In genomic region chr11:106789649-106790048, GRCm38 (mm10) we compare ENCODE assay signal across 7 mouse cellular contexts. TPM values are rescaled to one million over a fixed set of nuclear protein-coding genes. Genes with fewer than 3 reads are reported as not detected.
A peak's percentile ranks its signal among the peaks of the same experiment; 100 is the strongest.
DNase-seq lines count a peak whose midpoint lies in the region; ATAC-seq lines count a peak whose summit lies in the region.

No protein-coding gene starts in this region.

- H3K27ac ChIP-seq in lung, embryonic 16.5 days (ENCODE audit: low read length), result peak overlapping the region; percentile 99
- H3K27ac ChIP-seq in intestine, embryonic 14.5 days (ENCODE audit: low read depth), result peak overlapping the region; percentile 97
- peak overlapping the region; percentile 97 for H3K27ac ChIP-seq in neural tube, embryonic 12.5 days

- H3K9ac ChIP-seq in lung, embryonic 16.5 days (ENCODE audit: low read length), result peak overlapping the region; percentile 98
- peak overlapping the region; percentile 100 for H3K9ac ChIP-seq in intestine, embryonic 14.5 days (ENCODE audit: low read length)
- peak overlapping the region; percentile 99 for H3K9ac ChIP-seq in neural tube, embryonic 12.5 days

- DNase-seq in lung, postnatal 36 days, result no peak
- peak; percentile 44 for DNase-seq in embryo, embryonic 9.5 days (ENCODE audit: extremely low spot score)
- no peak for DNase-seq in intestine, embryonic 14.5 days (ENCODE audit: low spot score)
- no peak for DNase-seq in thymus, postnatal 25 days

- peak overlapping the region; percentile 70 for H3K4me3 ChIP-seq in lung, embryonic 16.5 days (ENCODE audit: low read length)
- H3K4me3 ChIP-seq in intestine, embryonic 14.5 days (ENCODE audit: low read depth, low read length), result peak overlapping the region; percentile 100
- peak overlapping the region; percentile 91 for H3K4me3 ChIP-seq in neural tube, embryonic 12.5 days

- no peak for ATAC-seq in lung, embryonic 16.5 days (ENCODE audit: low read depth)
- no peak for ATAC-seq in intestine, embryonic 14.5 days (replicated peaks; ENCODE audit: low FRiP score, low TSS enrichment, low read depth)
- ATAC-seq in neural tube, embryonic 12.5 days (ENCODE audit: low FRiP score, low read depth), result no peak
- no peak for ATAC-seq in monocyte, adult 5-6 weeks (replicated peaks; ENCODE audit: insufficient number of reproducible peaks, low FRiP score, low TSS enrichment, poor library complexity, severe bottlenecking)

- WGBS in lung, embryonic 16.5 days, result 0% methylated on average over 6 of the region's 6 CpGs
- under 1% methylated on average over 6 of the region's 6 CpGs for WGBS in intestine, embryonic 14.5 days
- WGBS in neural tube, embryonic 12.5 days, result under 1% methylated on average over 6 of the region's 6 CpGs

- H3K36me3 ChIP-seq in lung, embryonic 16.5 days (ENCODE audit: control insufficient read depth, insufficient read depth, low read length), result peaks cover 19% of the 10 kb centered on the region
- H3K36me3 ChIP-seq in intestine, embryonic 14.5 days (ENCODE audit: control insufficient read depth, insufficient read depth, low read length), result peaks cover 48% of the 10 kb centered on the region
- peaks cover 35% of the 10 kb centered on the region for H3K36me3 ChIP-seq in neural tube, embryonic 12.5 days

- no peaks in the 10 kb centered on the region for H3K9me3 ChIP-seq in lung, embryonic 16.5 days (ENCODE audit: control insufficient read depth, low read length)
- no peaks in the 10 kb centered on the region for H3K9me3 ChIP-seq in intestine, embryonic 14.5 days (ENCODE audit: control insufficient read depth, low read length)
- H3K9me3 ChIP-seq in neural tube, embryonic 12.5 days, result no peaks in the 10 kb centered on the region

- peaks cover 9% of the 10 kb centered on the region for H3K4me1 ChIP-seq in lung, embryonic 16.5 days (replicated peaks; ENCODE audit: control insufficient read depth, insufficient read depth, low read length)
- peaks cover 23% of the 10 kb centered on the region for H3K4me1 ChIP-seq in intestine, embryonic 14.5 days (replicated peaks; ENCODE audit: control insufficient read depth, insufficient read depth, low read length)
- H3K4me1 ChIP-seq in neural tube, embryonic 12.5 days, result peaks cover 11% of the 10 kb centered on the region

- peak overlapping the region; percentile 90 for H3K4me2 ChIP-seq in lung, embryonic 16.5 days (ENCODE audit: low read depth, low read length)
- peak overlapping the region; percentile 61 for H3K4me2 ChIP-seq in intestine, embryonic 14.5 days (ENCODE audit: low read length)
- peak overlapping the region; percentile 75 for H3K4me2 ChIP-seq in neural tube, embryonic 12.5 days (replicated peaks)

- H3K27me3 ChIP-seq in lung, embryonic 16.5 days (ENCODE audit: control insufficient read depth, insufficient read depth, low read depth, low read length), result no peaks in the 10 kb centered on the region
- no peaks in the 10 kb centered on the region for H3K27me3 ChIP-seq in intestine, embryonic 14.5 days (replicated peaks; ENCODE audit: control insufficient read depth, insufficient read depth, low read length)
- H3K27me3 ChIP-seq in neural tube, embryonic 12.5 days (replicated peaks), result no peaks in the 10 kb centered on the region

RNA-seq across cellular contexts. Expression of gene Cep95, which starts 0.6 kb away (rescaled TPM):
- polyA plus RNA-seq in lung, embryonic 16.5 days (2015; fragmentation: Nextera tagmentation; extraction: Ambion mirVana), result 21.8 and 22.6 TPM in 2 replicates
- polyA plus RNA-seq in intestine, embryonic 14.5 days (2014; fragmentation: Nextera tagmentation; extraction: Ambion mirVana), result 19.3 and 19.4 TPM in 2 replicates
- 21.5 and 25.2 TPM in 2 replicates for polyA plus RNA-seq in neural tube, embryonic 12.5 days (2016; fragmentation: Nextera tagmentation; extraction: Ambion mirVana)
- total RNA-seq in monocyte, adult 5-6 weeks (2017), result 19.5 to 54.4 TPM (median 22.2 TPM) in 3 replicates

RNA-seq across cellular contexts. Expression of gene Ddx5, which starts 0.7 kb away (rescaled TPM):
- 352 and 357 TPM in 2 replicates for polyA plus RNA-seq in lung, embryonic 16.5 days (2015; fragmentation: Nextera tagmentation; extraction: Ambion mirVana)
- 340 and 353 TPM in 2 replicates for polyA plus RNA-seq in intestine, embryonic 14.5 days (2014; fragmentation: Nextera tagmentation; extraction: Ambion mirVana)
- 437 and 465 TPM in 2 replicates for polyA plus RNA-seq in neural tube, embryonic 12.5 days (2016; fragmentation: Nextera tagmentation; extraction: Ambion mirVana)
- 2,968 to 3,655 TPM (median 3,142 TPM) in 3 replicates for total RNA-seq in monocyte, adult 5-6 weeks (2017)

RNA-seq across cellular contexts. Expression of gene Polg2, which starts 10.3 kb away (rescaled TPM):
- polyA plus RNA-seq in lung, embryonic 16.5 days (2015; fragmentation: Nextera tagmentation; extraction: Ambion mirVana), result 9.0 and 9.9 TPM in 2 replicates
- polyA plus RNA-seq in intestine, embryonic 14.5 days (2014; fragmentation: Nextera tagmentation; extraction: Ambion mirVana), result 11.5 and 13.5 TPM in 2 replicates
- 9.3 and 10.8 TPM in 2 replicates for polyA plus RNA-seq in neural tube, embryonic 12.5 days (2016; fragmentation: Nextera tagmentation; extraction: Ambion mirVana)
- total RNA-seq in monocyte, adult 5-6 weeks (2017), result 18.3 to 21.0 TPM (median 19.8 TPM) in 3 replicates

RNA-seq across cellular contexts. Expression of gene Milr1, which starts 38.6 kb away (rescaled TPM):
- 1.9 and 2.2 TPM in 2 replicates for polyA plus RNA-seq in lung, embryonic 16.5 days (2015; fragmentation: Nextera tagmentation; extraction: Ambion mirVana)
- polyA plus RNA-seq in intestine, embryonic 14.5 days (2014; fragmentation: Nextera tagmentation; extraction: Ambion mirVana), result 1.6 and 2.1 TPM in 2 replicates
- polyA plus RNA-seq in neural tube, embryonic 12.5 days (2016; fragmentation: Nextera tagmentation; extraction: Ambion mirVana), result 0.89 and 1.4 TPM in 2 replicates
- 44.9 to 93.4 TPM (median 91.7 TPM) in 3 replicates for total RNA-seq in monocyte, adult 5-6 weeks (2017)

RNA-seq across cellular contexts. Expression of gene Pecam1, which starts 39.2 kb away (rescaled TPM):
- polyA plus RNA-seq in lung, embryonic 16.5 days (2015; fragmentation: Nextera tagmentation; extraction: Ambion mirVana), result 140 and 151 TPM in 2 replicates
- polyA plus RNA-seq in intestine, embryonic 14.5 days (2014; fragmentation: Nextera tagmentation; extraction: Ambion mirVana), result 44.3 and 49.9 TPM in 2 replicates
- polyA plus RNA-seq in neural tube, embryonic 12.5 days (2016; fragmentation: Nextera tagmentation; extraction: Ambion mirVana), result 22.5 and 25.5 TPM in 2 replicates
- total RNA-seq in monocyte, adult 5-6 weeks (2017), result 46.9 to 75.5 TPM (median 51.4 TPM) in 3 replicates
